Mouse (Mus musculus) megakaryocyte progenitor cell, adult 5-6 weeks (primary cell): ENCODE measurements around the gene Mrpl17. TPM values are rescaled to one million over a fixed set of nuclear protein-coding genes. Genes with fewer than 3 reads are reported as not detected.
"Not testable (repeated sequence)": the region's sequence is repeated elsewhere in the genome, so short reads cannot be mapped to it uniquely, and the experiment has no call there.

ENCODE experiments used
- ATAC-seq: replicated peaks from 2 replicates; pipeline ENCODE4 v1.8.0; 2016; ENCODE audit warnings: mild to moderate bottlenecking, moderate TSS enrichment, inconsistent platforms; ENCODE audit not compliant: poor library complexity
- total RNA-seq, 2 experiments: library from RNA; stranded (forward) in 1 of 2; stranded (reverse) in 1 of 2; fragments of 157-497, 149-512 nt in 1 of 2; fragments of 200-1000 nt in 1 of 2; gene quantifications; 2 replicates each; pipeline versions ENCODE4 v1.2.3 to v1.2.4; 2015 to 2017

Mrpl17 gene
- 124 and 152 TPM in 2 replicates for total RNA-seq (2015)
- total RNA-seq (2017) = 69.0 and 86.6 TPM in 2 replicates

GRCm38 (mm10) chr7:105810877-105811489 is at the start of gene Mrpl17:
TSS of gene Mrpl17 (minus strand) at chr7:105811099.
- peak; percentile 91 for ATAC-seq

- not testable (repeated sequence) for ATAC-seq
Measured at GRCm38 (mm10) chr7:105855718-105856560, 45.0 kb upstream of the Mrpl17 start.

GRCm38 (mm10) chr7:105824281-105824680 is 13.4 kb upstream of the Mrpl17 start:
- ATAC-seq = no peak

GRCm38 (mm10) chr7:105818483-105818882 is 7.6 kb upstream of the Mrpl17 start:
- peak; percentile 87 for ATAC-seq

GRCm38 (mm10) chr7:105816736-105817135 is 5.8 kb upstream of the Mrpl17 start:
- peak; percentile 91 for ATAC-seq

GRCm38 (mm10) chr7:105813326-105813725 is 2.4 kb upstream of the Mrpl17 start:
- no peak for ATAC-seq

GRCm38 (mm10) chr7:105812566-105812965 is 1.7 kb upstream of the Mrpl17 start:
- ATAC-seq = no peak

GRCm38 (mm10) chr7:105811516-105811915 is 617 bp upstream of the Mrpl17 start:
- no peak for ATAC-seq

GRCm38 (mm10) chr7:105810280-105810876 is 521 bp downstream of the Mrpl17 start:
- ATAC-seq = peak; percentile 1; the same call in 1 of the 2 replicates

- no peak for ATAC-seq
Measured at GRCm38 (mm10) chr7:105809836-105810235, 1.1 kb downstream of the Mrpl17 start.

- ATAC-seq = no peak
Measured at GRCm38 (mm10) chr7:105808385-105808784, 2.5 kb downstream of the Mrpl17 start.

GRCm38 (mm10) chr7:105806716-105807115 is 4.2 kb downstream of the Mrpl17 start:
- no peak for ATAC-seq

- no peak for ATAC-seq
Measured at GRCm38 (mm10) chr7:105806125-105806524, 4.8 kb downstream of the Mrpl17 start.

GRCm38 (mm10) chr7:105803428-105803827 is 7.5 kb downstream of the Mrpl17 start:
- no peak for ATAC-seq

GRCm38 (mm10) chr7:105802771-105803170 is 8.1 kb downstream of the Mrpl17 start:
- ATAC-seq = no peak

GRCm38 (mm10) chr7:105802312-105802711 is 8.6 kb downstream of the Mrpl17 start:
- ATAC-seq = no peak

GRCm38 (mm10) chr7:105796972-105797371 is 13.9 kb downstream of the Mrpl17 start:
- ATAC-seq = 0 out of 2 replicates have a peak, but pooled peaks have one; percentile 20

GRCm38 (mm10) chr7:105795759-105796366 is 15.0 kb downstream of the Mrpl17 start:
- ATAC-seq = peak; percentile 68

GRCm38 (mm10) chr7:105793701-105794100 is 17.2 kb downstream of the Mrpl17 start:
- ATAC-seq = no peak

GRCm38 (mm10) chr7:105791147-105791546 is 19.8 kb downstream of the Mrpl17 start:
- no peak for ATAC-seq
